Mouse (Mus musculus): ENCODE measurements at regions not wholly inside any gene's neighbourhood (a gene's known extent, or its start where the extent isn't known, plus 50 kb on each side); places are given as distances from the start of the nearest gene placed in this dataset.

- no peak overlapping the region for H3K4me3 ChIP-seq (ENCODE audit: insufficient read depth, poor library complexity, severe bottlenecking)
- no peak overlapping the region for H3ac ChIP-seq (ENCODE audit: control insufficient read depth, insufficient read length, low read depth)
- H3K79me3 ChIP-seq (ENCODE audit: low read depth): no peaks in the 10 kb centered on the region
- H3K27me3 ChIP-seq (ENCODE audit: control insufficient read depth, insufficient read depth, insufficient read length): no peaks in the 10 kb centered on the region
- no peaks in the 10 kb centered on the region for H3K79me2 ChIP-seq (ENCODE audit: control insufficient read depth, insufficient read depth)
- H3K36me3 ChIP-seq (ENCODE audit: control insufficient read depth, insufficient read depth): no peaks in the 10 kb centered on the region
- TF ChIP-seq CEBPB (IDR thresholded peaks at IDR 0.05; ENCODE audit: low read depth) (no peak), MAX (IDR thresholded peaks at IDR 0.05) (no peak), MYOD1 (IDR thresholded peaks at IDR 0.05; ENCODE audit: control insufficient read depth, insufficient read length, low read depth) (no peak), MYOG (IDR thresholded peaks at IDR 0.05; ENCODE audit: control insufficient read depth, extremely low read depth, insufficient read length) (no peak), FOSL1 (IDR thresholded peaks at IDR 0.05; ENCODE audit: insufficient read depth, low read length, poor library complexity, severe bottlenecking) (no peak), USF1 (IDR thresholded peaks at IDR 0.05; ENCODE audit: low read depth) (no peak), CTCF (IDR thresholded peaks at IDR 0.05; ENCODE audit: control insufficient read depth, insufficient read depth, insufficient read length) (no peak)
These were observed 240.3 kb downstream of the Rnf152 start for GRCm38 (mm10) chr1:105116231-105116630.

- TF ChIP-seq CTCF (IDR thresholded peaks at IDR 0.05; ENCODE audit: control insufficient read depth, insufficient read depth, insufficient read length): no peak
- TF ChIP-seq CEBPB (IDR thresholded peaks at IDR 0.05; ENCODE audit: low read depth): no peak
- no peak for TF ChIP-seq MAX (IDR thresholded peaks at IDR 0.05)
- TF ChIP-seq MYOD1 (IDR thresholded peaks at IDR 0.05; ENCODE audit: control insufficient read depth, insufficient read length, low read depth): no peak
- no peak for TF ChIP-seq FOSL1 (IDR thresholded peaks at IDR 0.05; ENCODE audit: insufficient read depth, low read length, poor library complexity, severe bottlenecking)
- TF ChIP-seq MYOG (IDR thresholded peaks at IDR 0.05; ENCODE audit: control insufficient read depth, extremely low read depth, insufficient read length): no peak
- no peak for TF ChIP-seq USF1 (IDR thresholded peaks at IDR 0.05; ENCODE audit: low read depth)
- Histone ChIP-seq H3K4me3 (ENCODE audit: insufficient read depth, poor library complexity, severe bottlenecking) (no peak overlapping the region), H3K79me2 (ENCODE audit: control insufficient read depth, insufficient read depth) (no peaks in the 10 kb centered on the region), H3K27me3 (ENCODE audit: control insufficient read depth, insufficient read depth, insufficient read length) (no peaks in the 10 kb centered on the region), H3K36me3 (ENCODE audit: control insufficient read depth, insufficient read depth) (no peaks in the 10 kb centered on the region), H3ac (ENCODE audit: control insufficient read depth, insufficient read length, low read depth) (no peak overlapping the region), H3K79me3 (ENCODE audit: low read depth) (no peaks in the 10 kb centered on the region)
These were observed 241.1 kb downstream of the Rnf152 start for GRCm38 (mm10) chr1:105115391-105115790.

GRCm38 (mm10) chr1:105114835-105115234 is 241.7 kb downstream of the Rnf152 start:
- H3K79me2 ChIP-seq (ENCODE audit: control insufficient read depth, insufficient read depth): no peaks in the 10 kb centered on the region
- TF ChIP-seq MYOD1 (IDR thresholded peaks at IDR 0.05; ENCODE audit: control insufficient read depth, insufficient read length, low read depth): no peak
- no peak for TF ChIP-seq CEBPB (IDR thresholded peaks at IDR 0.05; ENCODE audit: low read depth)
- TF ChIP-seq MYOG (IDR thresholded peaks at IDR 0.05; ENCODE audit: control insufficient read depth, extremely low read depth, insufficient read length): no peak
- TF ChIP-seq CTCF (IDR thresholded peaks at IDR 0.05; ENCODE audit: control insufficient read depth, insufficient read depth, insufficient read length): no peak
- no peak for TF ChIP-seq MAX (IDR thresholded peaks at IDR 0.05)
- no peak for TF ChIP-seq FOSL1 (IDR thresholded peaks at IDR 0.05; ENCODE audit: insufficient read depth, low read length, poor library complexity, severe bottlenecking)

GRCm38 (mm10) chr1:105112762-105113525 is 243.6 kb downstream of the Rnf152 start:
- H3K79me3 ChIP-seq (ENCODE audit: low read depth): no peaks in the 10 kb centered on the region

More at GRCm38 (mm10) chr1:105114835-105115234, 241.7 kb downstream of the Rnf152 start:
- Histone ChIP-seq H3K79me3 (ENCODE audit: low read depth) (no peaks in the 10 kb centered on the region), H3K36me3 (ENCODE audit: control insufficient read depth, insufficient read depth) (no peaks in the 10 kb centered on the region), H3ac (ENCODE audit: control insufficient read depth, insufficient read length, low read depth) (no peak overlapping the region), H3K27me3 (ENCODE audit: control insufficient read depth, insufficient read depth, insufficient read length) (no peaks in the 10 kb centered on the region), H3K4me3 (ENCODE audit: insufficient read depth, poor library complexity, severe bottlenecking) (no peak overlapping the region)

GRCm38 (mm10) chr1:105111236-105111635 is 245.3 kb downstream of the Rnf152 start:
- Histone ChIP-seq H3K79me3 (ENCODE audit: low read depth) (no peaks in the 10 kb centered on the region), H3K4me3 (ENCODE audit: insufficient read depth, poor library complexity, severe bottlenecking) (no peak overlapping the region), H3K36me3 (ENCODE audit: control insufficient read depth, insufficient read depth) (no peaks in the 10 kb centered on the region), H3K27me3 (ENCODE audit: control insufficient read depth, insufficient read depth, insufficient read length) (no peaks in the 10 kb centered on the region), H3ac (ENCODE audit: control insufficient read depth, insufficient read length, low read depth) (no peak overlapping the region), H3K79me2 (ENCODE audit: control insufficient read depth, insufficient read depth) (no peaks in the 10 kb centered on the region)
- TF ChIP-seq FOSL1 (IDR thresholded peaks at IDR 0.05; ENCODE audit: insufficient read depth, low read length, poor library complexity, severe bottlenecking): no peak
- no peak for TF ChIP-seq CEBPB (IDR thresholded peaks at IDR 0.05; ENCODE audit: low read depth)
- TF ChIP-seq MYOG (IDR thresholded peaks at IDR 0.05; ENCODE audit: control insufficient read depth, extremely low read depth, insufficient read length): no peak
- no peak for TF ChIP-seq MYOD1 (IDR thresholded peaks at IDR 0.05; ENCODE audit: control insufficient read depth, insufficient read length, low read depth)
- no peak for TF ChIP-seq USF1 (IDR thresholded peaks at IDR 0.05; ENCODE audit: low read depth)
- TF ChIP-seq CTCF (IDR thresholded peaks at IDR 0.05; ENCODE audit: control insufficient read depth, insufficient read depth, insufficient read length): no peak

More at GRCm38 (mm10) chr1:105112762-105113525, 243.6 kb downstream of the Rnf152 start:
- H3K27me3 ChIP-seq (ENCODE audit: control insufficient read depth, insufficient read depth, insufficient read length): no peaks in the 10 kb centered on the region
- H3ac ChIP-seq (ENCODE audit: control insufficient read depth, insufficient read length, low read depth): no peak overlapping the region
- no peak overlapping the region for H3K4me3 ChIP-seq (ENCODE audit: insufficient read depth, poor library complexity, severe bottlenecking)
- TF ChIP-seq MYOG (IDR thresholded peaks at IDR 0.05; ENCODE audit: control insufficient read depth, extremely low read depth, insufficient read length): no peak
- H3K79me2 ChIP-seq (ENCODE audit: control insufficient read depth, insufficient read depth): no peaks in the 10 kb centered on the region
- H3K36me3 ChIP-seq (ENCODE audit: control insufficient read depth, insufficient read depth): no peaks in the 10 kb centered on the region
